Mouse (Mus musculus) liver, adult 2 months (tissue): Measurements from ENCODE around the gene 1700019A02Rik.

ENCODE experiments used
- CTCF ChIP-seq: fragments of 200-500 bp; IDR thresholded peaks from 2 replicates; pipeline ENCODE4 v1.5.1; 2011; ENCODE audit warnings: low read depth, low read length, control low read depth
- POLR2A ChIP-seq: fragments of 200-500 bp; IDR thresholded peaks from 2 replicates; pipeline ENCODE4 v1.6.1; 2011; ENCODE audit warnings: low read length, control low read depth; ENCODE audit not compliant: insufficient read depth; ENCODE audit errors: extremely low read depth

- TF ChIP-seq CTCF = no peak
- no peak for TF ChIP-seq POLR2A
Measured at GRCm38 (mm10) chr1:53186301-53186700, 1.1 kb downstream of the 1700019A02Rik start.
